Mouse (Mus musculus) CH12.LX (cell line): Measurements from ENCODE around the gene Stxbp3. TPM values are rescaled to one million over a fixed set of nuclear protein-coding genes. Genes with fewer than 3 reads are reported as not detected.

Experiments
- DNase-seq: peaks from one replicate; pipeline ENCODE4 v3.0.0-alpha.2; 2013; ENCODE audit errors: extremely low read depth
- H3K27ac ChIP-seq: 2 replicates; pipeline ENCODE4 v1.5.1; 2012; ENCODE audit warnings: low read depth, mild to moderate bottlenecking, control low read depth, moderate library complexity; ENCODE audit not compliant: insufficient read depth
- H3K27me3 ChIP-seq: replicated peaks from 2 replicates; pipeline ENCODE3; 2012; ENCODE audit warnings: inconsistent platforms
- H3K36me3 ChIP-seq, 2 experiments: replicated peaks in 1 of 2; 2 replicates each; pipeline versions ENCODE3 to v1.6.1; 2012; ENCODE audit warnings: inconsistent platforms in 1 of 2, low read length in 1 of 2, mild to moderate bottlenecking in 1 of 2, mixed read lengths in 1 of 2, moderate library complexity in 1 of 2; ENCODE audit not compliant: control insufficient read depth in 1 of 2, insufficient read depth in 1 of 2
- H3K4me1 ChIP-seq, 2 experiments: 2 replicates each; pipeline ENCODE4 v1.6.1; 2012; ENCODE audit warnings: inconsistent platforms in 1 of 2, moderate library complexity in 1 of 2; ENCODE audit not compliant: insufficient read depth in 2 of 2, control insufficient read depth in 1 of 2
- H3K4me2 ChIP-seq: 2 replicates; pipeline ENCODE4 v1.6.1; 2012; ENCODE audit warnings: low read depth, mild to moderate bottlenecking, control low read depth; ENCODE audit not compliant: poor library complexity, insufficient read depth, severe bottlenecking
- H3K4me3 ChIP-seq, 3 experiments: fragments of 150-350 bp in 1 of 3; sonication (generic) in 1 of 3; replicated peaks in 1 of 3; 2 replicates each; pipeline versions ENCODE3 to v1.5.1; 2011 to 2012; ENCODE audit warnings: low read depth in 2 of 3, low read length in 2 of 3, mild to moderate bottlenecking in 2 of 3, moderate library complexity in 2 of 3, control low read depth in 1 of 3, improper control_type of control experiment in 1 of 3, inconsistent platforms in 1 of 3, mixed read lengths in 1 of 3; ENCODE audit not compliant: poor library complexity in 1 of 3
- H3K79me2 ChIP-seq: replicated peaks from 2 replicates; pipeline ENCODE4 v1.6.1; 2012; ENCODE audit warnings: mild to moderate bottlenecking, moderate library complexity; ENCODE audit not compliant: control insufficient read depth, poor library complexity, insufficient read depth, severe bottlenecking; ENCODE audit errors: extremely low read depth
- H3K9ac ChIP-seq: 2 replicates; pipeline ENCODE4 v1.6.1; 2012; ENCODE audit warnings: low read depth, mild to moderate bottlenecking, control low read depth, moderate library complexity; ENCODE audit not compliant: insufficient read depth
- H3K9me3 ChIP-seq: replicated peaks from 2 replicates; pipeline ENCODE3; 2012; ENCODE audit warnings: low read length, inconsistent platforms, mixed read lengths
- BHLHE40 ChIP-seq: IDR thresholded peaks from 2 replicates; pipeline ENCODE4 v1.6.1; 2011; ENCODE audit warnings: mild to moderate bottlenecking, low read depth, low read length, improper control_type of control experiment
- CHD1 ChIP-seq: IDR thresholded peaks from 2 replicates; pipeline ENCODE4 v1.6.1; 2012; ENCODE audit warnings: low read depth, low read length, improper control_type of control experiment, inconsistent platforms
- CHD2 ChIP-seq: IDR thresholded peaks from 2 replicates; pipeline ENCODE4 v1.6.1; 2011; ENCODE audit warnings: low read length, improper control_type of control experiment
- CTCF ChIP-seq, 2 experiments: IDR thresholded peaks in 1 of 2; conservative IDR thresholded peaks in 1 of 2; 2 replicates each; pipeline ENCODE4 v1.5.1; 2011 to 2012; ENCODE audit warnings: low read depth in 2 of 2, low read length in 2 of 2, improper control_type of control experiment in 1 of 2, inconsistent platforms in 1 of 2, mild to moderate bottlenecking in 1 of 2, moderate library complexity in 1 of 2
- EP300 ChIP-seq: IDR thresholded peaks from 2 replicates; pipeline ENCODE4 v1.6.1; 2011; ENCODE audit warnings: low read length, improper control_type of control experiment
- ETS1 ChIP-seq: conservative IDR thresholded peaks from 2 replicates; pipeline ENCODE4 v1.6.1; 2012; ENCODE audit warnings: low read depth, mild to moderate bottlenecking, inconsistent platforms, low read length, improper control_type of control experiment, moderate library complexity
- GABPA ChIP-seq: IDR thresholded peaks from 2 replicates; pipeline ENCODE4 v1.6.1; 2012; ENCODE audit warnings: low read depth, low read length, improper control_type of control experiment, inconsistent platforms; ENCODE audit not compliant: insufficient replicate concordance
- IRF4 ChIP-seq: IDR thresholded peaks from 2 replicates; pipeline ENCODE4 v1.6.1; 2014; ENCODE audit warnings: low read depth, mild to moderate bottlenecking, inconsistent platforms, low read length, improper control_type of control experiment
- JUND ChIP-seq: conservative IDR thresholded peaks from 2 replicates; pipeline ENCODE4 v1.6.1; 2011; ENCODE audit warnings: low read depth, low read length, improper control_type of control experiment
- MXI1 ChIP-seq: IDR thresholded peaks from 2 replicates; pipeline ENCODE4 v1.6.1; 2011; ENCODE audit warnings: mild to moderate bottlenecking, low read depth, low read length, improper control_type of control experiment
- MYC ChIP-seq: IDR thresholded peaks from 2 replicates; pipeline ENCODE4 v1.6.1; 2011; ENCODE audit warnings: low read depth, mild to moderate bottlenecking, improper control_type of control experiment, low read length
- NELFE ChIP-seq: IDR thresholded peaks from 2 replicates; pipeline ENCODE4 v1.6.1; 2011; ENCODE audit warnings: low read depth, low read length, improper control_type of control experiment
- PAX5 ChIP-seq: IDR thresholded peaks from 2 replicates; pipeline ENCODE4 v1.6.1; 2012; ENCODE audit warnings: low read length, inconsistent platforms, mixed read lengths
- POLR2AphosphoS2 ChIP-seq: IDR thresholded peaks from 2 replicates; pipeline ENCODE4 v1.6.1; 2011; ENCODE audit warnings: low read depth, low read length, improper control_type of control experiment
- RAD21 ChIP-seq: IDR thresholded peaks from 2 replicates; pipeline ENCODE4 v1.6.1; 2011; ENCODE audit warnings: low read depth, mild to moderate bottlenecking, low read length, improper control_type of control experiment, moderate library complexity
- SIN3A ChIP-seq: IDR thresholded peaks from 2 replicates; pipeline ENCODE4 v1.6.1; 2012; ENCODE audit warnings: low read length, improper control_type of control experiment, inconsistent platforms
- SMC3 ChIP-seq: IDR thresholded peaks from 2 replicates; pipeline ENCODE4 v1.6.1; 2011; ENCODE audit warnings: low read depth, low read length, improper control_type of control experiment
- TCF12 ChIP-seq: IDR thresholded peaks from 2 replicates; pipeline ENCODE4 v1.6.1; 2014; ENCODE audit warnings: low read depth, mild to moderate bottlenecking, inconsistent platforms, low read length, improper control_type of control experiment
- USF2 ChIP-seq: conservative IDR thresholded peaks from 2 replicates; pipeline ENCODE4 v1.6.1; 2011; ENCODE audit warnings: low read depth, low read length, improper control_type of control experiment
- ZC3H11A ChIP-seq: IDR thresholded peaks from 2 replicates; pipeline ENCODE4 v1.6.1; 2012; ENCODE audit warnings: low read depth, mild to moderate bottlenecking, inconsistent platforms, low read length, improper control_type of control experiment
- ZKSCAN1 ChIP-seq: IDR thresholded peaks from 2 replicates; pipeline ENCODE4 v1.6.1; 2012; ENCODE audit warnings: low read depth, inconsistent platforms, low read length, improper control_type of control experiment, borderline replicate concordance
- dilution Hi-C: fragments of 300-500 bp; cut with MboI; formaldehyde crosslinking; loops from 2 replicates; pipeline ENCODE4 v1.14.3; 2020; ENCODE audit warnings: low sequenced_read_pairs; ENCODE audit not compliant: extremely low pct_unique_long_range_greater_than_20kb, extremely low pct_ligation_motif_present
- in situ Hi-C: fragments of 300-500 bp; cut with MboI; formaldehyde crosslinking; loops from 3 replicates; pipeline ENCODE4 v1.14.3; 2019; ENCODE audit warnings: low sequenced_read_pairs, low pct_ligation_motif_present, low pct_unique_long_range_greater_than_20kb, mixed read lengths
- polyA plus RNA-seq: library from polyadenylated mRNA; unstranded; fragments of >175 nt; gene quantifications from 2 replicates; pipeline ENCODE4 v1.2.1, GENCODE M21; 2012; ENCODE audit warnings: low read depth; ENCODE audit not compliant: insufficient read length
- total RNA-seq, 2 experiments: library from RNA; depleted of rRNA; stranded (reverse); fragments of 300-350 nt in 1 of 2; fragments of >200 nt in 1 of 2; gene quantifications; 2 replicates each; pipeline ENCODE4 v1.2.3; 2012 to 2014

Stxbp3 gene
- total and polyA plus RNA-seq, 3 experiments: 12.1 to 21.5 (median 14.4) TPM

- dilution Hi-C loops: no loop called here
- H3K4me3 ChIP-seq: no peak overlapping the region
- TF ChIP-seq POLR2AphosphoS2 (no peak), MYC (no peak), BHLHE40 (no peak), ZKSCAN1 (no peak), TCF12 (no peak), GABPA (no peak), USF2 (no peak)
- no peak overlapping the region for H3K27ac ChIP-seq
- H3K27me3 ChIP-seq: no peaks in the 10 kb centered on the region
- DNase-seq: no peak
- no peaks in the 10 kb centered on the region for H3K79me2 ChIP-seq
- H3K36me3 ChIP-seq: no peaks in the 10 kb centered on the region
- no peaks in the 10 kb centered on the region for H3K9me3 ChIP-seq
- H3K4me2 ChIP-seq: no peak overlapping the region
- no peak overlapping the region for H3K9ac ChIP-seq
- no peaks in the 10 kb centered on the region for H3K4me1 ChIP-seq
- in situ Hi-C loops: no loop called here
Measured at GRCm38 (mm10) chr3:108756131-108756530, 84.2 kb downstream of the Stxbp3 start.

- Histone ChIP-seq H3K27ac (no peak overlapping the region), H3K4me1 (no peaks in the 10 kb centered on the region), H3K4me3 (no peak overlapping the region), H3K36me3 (no peaks in the 10 kb centered on the region), H3K27me3 (no peaks in the 10 kb centered on the region), H3K9ac (no peak overlapping the region), H3K79me2 (no peaks in the 10 kb centered on the region), H3K9me3 (no peaks in the 10 kb centered on the region), H3K4me2 (no peak overlapping the region)
- no peak for DNase-seq
- TF ChIP-seq CHD1: no peak
- no peak for TF ChIP-seq ETS1
- TF ChIP-seq RAD21: no peak
- no peak for TF ChIP-seq SMC3
- TF ChIP-seq NELFE: no peak
- no peak for TF ChIP-seq SIN3A
- no peak for TF ChIP-seq CTCF (conservative IDR thresholded peaks at IDR 0.05 in 1 of 2, IDR thresholded peaks at IDR 0.05 in 1 of 2; ENCODE audit: low read depth in 2 of 2, low read length in 2 of 2)
- TF ChIP-seq USF2: no peak
- in situ Hi-C loops: no loop called here
- dilution Hi-C loops: no loop called here
Measured at GRCm38 (mm10) chr3:108755542-108755941, 84.8 kb downstream of the Stxbp3 start.

GRCm38 (mm10) chr3:108754541-108754940, 85.8 kb downstream of the Stxbp3 start:
- TF ChIP-seq IRF4 (no peak), CHD2 (no peak), POLR2AphosphoS2 (no peak), BHLHE40 (no peak), PAX5 (no peak), ETS1 (no peak), EP300 (no peak), MXI1 (no peak), ZC3H11A (no peak), JUND (no peak)
- Histone ChIP-seq H3K36me3 (no peaks in the 10 kb centered on the region), H3K9me3 (no peaks in the 10 kb centered on the region), H3K27ac (no peak overlapping the region), H3K4me2 (no peak overlapping the region), H3K27me3 (no peaks in the 10 kb centered on the region), H3K4me1 (0 out of 4 replicates have a peak, but pooled peaks cover 0 to 2% of the 10 kb centered on the region in 2 experiments), H3K4me3 (no peak overlapping the region), H3K79me2 (no peaks in the 10 kb centered on the region), H3K9ac (no peak overlapping the region)
- DNase-seq: no peak
- in situ Hi-C loops: no loop called here
- dilution Hi-C loops: no loop called here
